Mouse (Mus musculus) cortical plate, adult 2 months (tissue): Measurements from ENCODE around the gene Rsph9.

Source experiments
- CTCF ChIP-seq: fragments of 200-500 bp; IDR thresholded peaks from 2 replicates; pipeline ENCODE4 v1.5.1; 2011; ENCODE audit warnings: mild to moderate bottlenecking, control low read depth, low read length; ENCODE audit not compliant: insufficient read depth; ENCODE audit errors: extremely low read depth
- POLR2A ChIP-seq: fragments of 200-500 bp; IDR thresholded peaks from 2 replicates; pipeline ENCODE4 v1.6.1; 2011; ENCODE audit warnings: mild to moderate bottlenecking, low read length, control low read depth; ENCODE audit not compliant: insufficient read depth; ENCODE audit errors: extremely low read depth

DNA sequence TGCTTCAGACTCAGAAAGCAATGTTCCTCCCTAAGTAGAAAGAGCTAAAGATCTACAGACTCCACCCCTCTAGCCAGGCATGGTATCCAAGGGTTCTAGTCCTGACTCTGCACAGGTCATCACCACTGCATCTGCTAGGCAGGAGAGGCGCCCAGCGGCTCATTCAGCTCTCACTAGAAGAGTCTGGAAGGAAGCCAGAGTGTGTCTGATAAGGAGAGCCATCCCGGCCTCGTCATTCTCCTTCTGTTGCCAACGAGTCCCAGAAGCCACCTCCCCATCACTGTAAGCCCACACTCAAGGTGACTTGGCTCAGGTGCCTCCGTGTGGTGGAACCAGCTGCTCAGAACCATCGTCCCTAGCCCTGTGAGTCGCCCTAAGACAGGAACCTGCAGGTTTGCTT is 11.2 kb downstream of the Rsph9 start:
- no peak for TF ChIP-seq CTCF
- no peak for TF ChIP-seq POLR2A
